Mouse (Mus musculus): ENCODE data around the gene Timp3.
"Not testable (repeated sequence)": the region's sequence is repeated elsewhere in the genome, so short reads cannot be mapped to it uniquely, and the experiment has no call there.

Gene Timp3

GRCm38 (mm10) chr10:86352521-86352920, 52.3 kb downstream of the Timp3 start:
- DNase-seq (ENCODE audit: low read depth, low spot score): no peak

GRCm38 (mm10) chr10:86356819-86357563, 56.8 kb downstream of the Timp3 start:
- DNase-seq (ENCODE audit: low read depth, low spot score): peak; percentile 20

- DNase-seq (ENCODE audit: low read depth, low spot score): no peak
Observed at GRCm38 (mm10) chr10:86358307-86358975, 58.3 kb downstream of the Timp3 start.

- no peak for DNase-seq (ENCODE audit: low read depth, low spot score)
Observed at GRCm38 (mm10) chr10:86359208-86359607, 59.0 kb downstream of the Timp3 start.

- no peak for DNase-seq (ENCODE audit: low read depth, low spot score)
Observed at GRCm38 (mm10) chr10:86359699-86360098, 59.5 kb downstream of the Timp3 start.

- no peak for DNase-seq (ENCODE audit: low read depth, low spot score)
Observed at GRCm38 (mm10) chr10:86363669-86364309, 63.6 kb downstream of the Timp3 start.

GRCm38 (mm10) chr10:86365632-86366092, 65.5 kb downstream of the Timp3 start:
- DNase-seq (ENCODE audit: low read depth, low spot score): no peak

- DNase-seq (ENCODE audit: low read depth, low spot score): no peak
Observed at GRCm38 (mm10) chr10:86367346-86367745, 67.2 kb downstream of the Timp3 start.

- DNase-seq (ENCODE audit: low read depth, low spot score): no peak
Observed at GRCm38 (mm10) chr10:86368811-86369210, 68.6 kb downstream of the Timp3 start.

- no peak for DNase-seq (ENCODE audit: low read depth, low spot score)
Observed at GRCm38 (mm10) chr10:86369346-86369745, 69.2 kb downstream of the Timp3 start.

- no peak for DNase-seq (ENCODE audit: low read depth, low spot score)
Observed at GRCm38 (mm10) chr10:86371561-86371960, 71.4 kb downstream of the Timp3 start.

- DNase-seq (ENCODE audit: low read depth, low spot score): no peak
Observed at GRCm38 (mm10) chr10:86374061-86374460, 73.9 kb downstream of the Timp3 start.

GRCm38 (mm10) chr10:86375903-86376302, 75.7 kb downstream of the Timp3 start:
- DNase-seq (ENCODE audit: low read depth, low spot score): no peak

GRCm38 (mm10) chr10:86376392-86377185, 76.4 kb downstream of the Timp3 start:
- no peak for DNase-seq (ENCODE audit: low read depth, low spot score)

- DNase-seq (ENCODE audit: low read depth, low spot score): not testable (repeated sequence)
Observed at GRCm38 (mm10) chr10:86378803-86379202, 78.6 kb downstream of the Timp3 start.

GRCm38 (mm10) chr10:86380626-86381025, 80.5 kb downstream of the Timp3 start:
- DNase-seq (ENCODE audit: low read depth, low spot score): no peak

GRCm38 (mm10) chr10:86381150-86381921, 81.2 kb downstream of the Timp3 start:
- DNase-seq (ENCODE audit: low read depth, low spot score): no peak

- DNase-seq (ENCODE audit: low read depth, low spot score): no peak
Observed at GRCm38 (mm10) chr10:86381922-86382260, 81.7 kb downstream of the Timp3 start.

GRCm38 (mm10) chr10:86384655-86385054, 84.5 kb downstream of the Timp3 start:
- DNase-seq (ENCODE audit: low read depth, low spot score): no peak

GRCm38 (mm10) chr10:86385656-86386055, 85.5 kb downstream of the Timp3 start:
- no peak for DNase-seq (ENCODE audit: low read depth, low spot score)

GRCm38 (mm10) chr10:86386232-86386631, 86.1 kb downstream of the Timp3 start:
- DNase-seq (ENCODE audit: low read depth, low spot score): no peak

All from CD4-positive, CD25-positive, alpha-beta regulatory T cell, adult 2 months (primary cell).